Mouse (Mus musculus): ENCODE results near the gene Prkag1. TPM values are rescaled to one million over a fixed set of nuclear protein-coding genes. Genes with fewer than 3 reads are reported as not detected.

The Prkag1 gene
- polyA plus RNA-seq, 1 experiment, result 51.0 TPM

- Histone ChIP-seq H3K9me3 (replicated peaks; ENCODE audit: control insufficient read depth, insufficient read depth, low read length, poor library complexity, severe bottlenecking) (no peaks in the 10 kb centered on the region), H3K36me3 (ENCODE audit: control insufficient read depth, insufficient read depth, low read length, poor library complexity, severe bottlenecking) (peaks cover 49% of the 10 kb centered on the region), H3K9ac (ENCODE audit: low read depth, poor library complexity, severe bottlenecking) (no peak overlapping the region), H3K27ac (ENCODE audit: insufficient read depth, low read length) (no peak overlapping the region), H3K4me1 (ENCODE audit: control insufficient read depth, insufficient read depth, low read length) (no peaks in the 10 kb centered on the region), H3K4me3 (ENCODE audit: low read depth, low read length) (peak overlapping the region; percentile 13; the same call in 1 of the 2 replicates), H3K27me3 (ENCODE audit: control insufficient read depth, insufficient read depth, low read length, poor library complexity, severe bottlenecking) (no peaks in the 10 kb centered on the region)
- no peak for TF ChIP-seq EP300 (IDR thresholded peaks at IDR 0.05; ENCODE audit: insufficient read depth, low read depth, low read length)
- TF ChIP-seq POLR2A (IDR thresholded peaks at IDR 0.05; ENCODE audit: insufficient read depth, low read length), result no peak
- TF ChIP-seq CTCF (IDR thresholded peaks at IDR 0.05; ENCODE audit: low read depth, low read length), result no peak
These were observed 8.6 kb upstream of the Prkag1 start for GRCm38 (mm10) chr15:98839671-98840585.

GRCm38 (mm10) chr15:98839161-98839560, 7.8 kb upstream of the Prkag1 start:
- Histone ChIP-seq H3K9ac (ENCODE audit: low read depth, poor library complexity, severe bottlenecking) (no peak overlapping the region), H3K4me3 (ENCODE audit: low read depth, low read length) (peak overlapping the region; percentile 13; the same call in 1 of the 2 replicates), H3K4me1 (ENCODE audit: control insufficient read depth, insufficient read depth, low read length) (no peaks in the 10 kb centered on the region), H3K27ac (ENCODE audit: insufficient read depth, low read length) (no peak overlapping the region), H3K27me3 (ENCODE audit: control insufficient read depth, insufficient read depth, low read length, poor library complexity, severe bottlenecking) (no peaks in the 10 kb centered on the region), H3K36me3 (ENCODE audit: control insufficient read depth, insufficient read depth, low read length, poor library complexity, severe bottlenecking) (peaks cover 48% of the 10 kb centered on the region), H3K9me3 (replicated peaks; ENCODE audit: control insufficient read depth, insufficient read depth, low read length, poor library complexity, severe bottlenecking) (no peaks in the 10 kb centered on the region)
- TF ChIP-seq CTCF (IDR thresholded peaks at IDR 0.05; ENCODE audit: low read depth, low read length), result no peak
- TF ChIP-seq POLR2A (IDR thresholded peaks at IDR 0.05; ENCODE audit: insufficient read depth, low read length), result no peak
- TF ChIP-seq EP300 (IDR thresholded peaks at IDR 0.05; ENCODE audit: insufficient read depth, low read depth, low read length), result no peak

DNA sequence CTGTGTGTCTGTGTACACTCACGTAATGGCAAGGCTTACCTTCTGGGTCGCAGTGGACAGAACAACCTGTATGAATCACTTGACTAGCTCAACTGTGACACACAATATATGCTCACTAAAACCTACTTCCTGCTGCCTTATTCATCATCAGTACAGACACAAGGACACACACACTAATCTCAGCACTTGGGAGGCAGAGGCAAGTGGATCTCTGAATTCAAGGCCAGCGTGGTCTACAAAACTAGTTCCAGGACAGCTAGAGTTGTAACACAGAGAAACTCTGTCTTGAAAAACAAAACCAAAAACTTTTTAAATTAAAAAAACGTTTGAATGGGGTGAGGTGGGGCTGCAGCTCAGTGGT, 6.4 kb upstream of the Prkag1 start:
- TF ChIP-seq EP300 (IDR thresholded peaks at IDR 0.05; ENCODE audit: insufficient read depth, low read depth, low read length) (no peak), CTCF (IDR thresholded peaks at IDR 0.05; ENCODE audit: low read depth, low read length) (no peak), POLR2A (IDR thresholded peaks at IDR 0.05; ENCODE audit: insufficient read depth, low read length) (no peak)
- no peak overlapping the region for H3K4me3 ChIP-seq (ENCODE audit: low read depth, low read length)
- H3K27me3 ChIP-seq (ENCODE audit: control insufficient read depth, insufficient read depth, low read length, poor library complexity, severe bottlenecking), result no peaks in the 10 kb centered on the region
- no peak overlapping the region for H3K9ac ChIP-seq (ENCODE audit: low read depth, poor library complexity, severe bottlenecking)
- no peaks in the 10 kb centered on the region for H3K9me3 ChIP-seq (replicated peaks; ENCODE audit: control insufficient read depth, insufficient read depth, low read length, poor library complexity, severe bottlenecking)
- H3K4me1 ChIP-seq (ENCODE audit: control insufficient read depth, insufficient read depth, low read length), result no peaks in the 10 kb centered on the region
- H3K27ac ChIP-seq (ENCODE audit: insufficient read depth, low read length), result no peak overlapping the region
- H3K36me3 ChIP-seq (ENCODE audit: control insufficient read depth, insufficient read depth, low read length, poor library complexity, severe bottlenecking), result peaks cover 44% of the 10 kb centered on the region

- H3K27me3 ChIP-seq (ENCODE audit: control insufficient read depth, insufficient read depth, low read length, poor library complexity, severe bottlenecking), result no peaks in the 10 kb centered on the region
- H3K36me3 ChIP-seq (ENCODE audit: control insufficient read depth, insufficient read depth, low read length, poor library complexity, severe bottlenecking), result peaks cover 44% of the 10 kb centered on the region
- H3K4me3 ChIP-seq (ENCODE audit: low read depth, low read length), result no peak overlapping the region
- H3K9me3 ChIP-seq (replicated peaks; ENCODE audit: control insufficient read depth, insufficient read depth, low read length, poor library complexity, severe bottlenecking), result no peaks in the 10 kb centered on the region
- no peak overlapping the region for H3K27ac ChIP-seq (ENCODE audit: insufficient read depth, low read length)
- TF ChIP-seq CTCF (IDR thresholded peaks at IDR 0.05; ENCODE audit: low read depth, low read length) (no peak), EP300 (IDR thresholded peaks at IDR 0.05; ENCODE audit: insufficient read depth, low read depth, low read length) (no peak), POLR2A (IDR thresholded peaks at IDR 0.05; ENCODE audit: insufficient read depth, low read length) (no peak)
- no peak overlapping the region for H3K9ac ChIP-seq (ENCODE audit: low read depth, poor library complexity, severe bottlenecking)
- no peaks in the 10 kb centered on the region for H3K4me1 ChIP-seq (ENCODE audit: control insufficient read depth, insufficient read depth, low read length)
These were observed 5.9 kb upstream of the Prkag1 start for GRCm38 (mm10) chr15:98837006-98837742.

DNA sequence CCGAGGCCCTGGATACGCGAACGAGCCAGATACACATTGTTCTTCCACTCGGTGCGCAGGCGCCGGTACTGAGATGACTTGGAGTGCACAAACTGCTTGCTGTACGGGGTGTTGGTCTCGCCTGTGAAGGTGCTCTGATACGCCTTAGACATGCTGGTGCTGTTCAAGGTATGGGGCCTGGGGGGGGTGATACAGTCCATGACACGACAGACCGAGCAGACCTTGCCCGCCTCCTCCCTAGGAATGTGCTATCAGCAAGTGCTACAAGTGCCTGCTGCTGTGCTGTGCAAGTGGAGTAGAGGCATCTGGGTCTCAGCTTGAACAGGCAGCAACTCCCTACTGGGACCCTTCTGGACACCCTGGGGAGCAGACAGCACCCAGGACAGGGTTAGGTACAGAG, 4.0 kb upstream of the Prkag1 start:
- no peak overlapping the region for H3K4me3 ChIP-seq (ENCODE audit: low read depth, low read length)
- H3K36me3 ChIP-seq (ENCODE audit: control insufficient read depth, insufficient read depth, low read length, poor library complexity, severe bottlenecking), result peaks cover 39% of the 10 kb centered on the region
- no peak overlapping the region for H3K9ac ChIP-seq (ENCODE audit: low read depth, poor library complexity, severe bottlenecking)
- no peaks in the 10 kb centered on the region for H3K9me3 ChIP-seq (replicated peaks; ENCODE audit: control insufficient read depth, insufficient read depth, low read length, poor library complexity, severe bottlenecking)
- H3K27me3 ChIP-seq (ENCODE audit: control insufficient read depth, insufficient read depth, low read length, poor library complexity, severe bottlenecking), result no peaks in the 10 kb centered on the region
- H3K4me1 ChIP-seq (ENCODE audit: control insufficient read depth, insufficient read depth, low read length), result no peaks in the 10 kb centered on the region
- no peak overlapping the region for H3K27ac ChIP-seq (ENCODE audit: insufficient read depth, low read length)
- TF ChIP-seq POLR2A (IDR thresholded peaks at IDR 0.05; ENCODE audit: insufficient read depth, low read length), result no peak
- TF ChIP-seq EP300 (IDR thresholded peaks at IDR 0.05; ENCODE audit: insufficient read depth, low read depth, low read length), result no peak
- TF ChIP-seq CTCF (IDR thresholded peaks at IDR 0.05; ENCODE audit: low read depth, low read length), result no peak
